Mouse (Mus musculus): ENCODE measurements around the gene Olfr812. TPM values are rescaled to one million over a fixed set of nuclear protein-coding genes. Genes with fewer than 3 reads are reported as not detected.

Gene Olfr812
- polyA plus RNA-seq, 1 experiment from 2014 or later = not detected

DNA sequence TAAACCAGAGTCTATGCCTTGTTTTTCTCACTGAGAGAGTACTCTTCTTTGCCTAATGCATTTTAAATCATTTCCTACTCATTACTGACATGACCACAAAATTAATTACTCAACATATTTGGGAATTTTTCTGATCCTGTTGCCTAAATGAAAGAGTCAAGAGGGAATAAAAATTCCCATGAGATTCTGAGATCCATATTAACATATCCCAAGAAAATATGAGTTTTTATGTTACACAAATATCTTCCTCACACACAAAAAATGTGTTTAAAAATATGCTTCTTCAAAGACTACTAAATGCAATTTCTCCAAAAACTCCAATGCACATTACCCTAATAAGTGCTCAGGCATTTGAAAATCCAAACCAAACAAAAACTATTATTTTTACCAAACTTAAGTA, 51.1 kb downstream of the Olfr812 start, which contains the start of gene Olfr810:
Olfr810 (minus strand) TSS at position 101 of the 400 bp plus-strand sequence.
- Histone ChIP-seq H3K27ac (ENCODE audit: low read depth, low read length) (no peak within 1 kb of the TSS), H3K4me3 (ENCODE audit: low read depth, low read length) (no peak within 1 kb of the TSS), H3K9me3 (ENCODE audit: control insufficient read depth) (no peaks in the 10 kb centered on the region), H3K4me2 (replicated peaks; ENCODE audit: low read depth) (no peak within 1 kb of the TSS), H3K27me3 (replicated peaks; ENCODE audit: control insufficient read depth, insufficient read depth, low read length) (no peaks in the 10 kb centered on the region), H3K36me3 (ENCODE audit: control insufficient read depth, insufficient read depth) (no peaks in the 10 kb centered on the region), H3K4me1 (replicated peaks; ENCODE audit: control insufficient read depth, insufficient read depth, low read length) (no peaks in the 10 kb centered on the region), H3K9ac (ENCODE audit: low read depth, low read length) (no peak within 1 kb of the TSS)
- no peak for ATAC-seq
- no peak for TF ChIP-seq CTCF (IDR thresholded peaks at IDR 0.05; ENCODE audit: low read depth)

Other genes starting within 250 kb of the Olfr812 start
- gene Olfr796, start 233.5 kb downstream of the Olfr812 start, polyA plus RNA-seq (2015; fragmentation: Nextera tagmentation; extraction: Ambion mirVana) = not detected in 2 replicates
- gene Olfr798, start 218.2 kb downstream of the Olfr812 start, polyA plus RNA-seq (2015; fragmentation: Nextera tagmentation; extraction: Ambion mirVana) = not detected in 2 replicates
- gene Olfr799, start 208.6 kb downstream of the Olfr812 start, polyA plus RNA-seq (2015; fragmentation: Nextera tagmentation; extraction: Ambion mirVana) = not detected in 2 replicates
- not detected in 2 replicates for gene Olfr800, start 188.4 kb downstream of the Olfr812 start, polyA plus RNA-seq (2015; fragmentation: Nextera tagmentation; extraction: Ambion mirVana)
- gene Olfr801, start 172.2 kb downstream of the Olfr812 start, polyA plus RNA-seq (2015; fragmentation: Nextera tagmentation; extraction: Ambion mirVana) = not detected in 2 replicates
- not detected in 2 replicates for gene Olfr802, start 157.9 kb downstream of the Olfr812 start, polyA plus RNA-seq (2015; fragmentation: Nextera tagmentation; extraction: Ambion mirVana)
- not detected in 2 replicates for gene Olfr803, start 151.8 kb downstream of the Olfr812 start, polyA plus RNA-seq (2015; fragmentation: Nextera tagmentation; extraction: Ambion mirVana)
- not detected in 2 replicates for gene Olfr804, start 142.9 kb downstream of the Olfr812 start, polyA plus RNA-seq (2015; fragmentation: Nextera tagmentation; extraction: Ambion mirVana)
- not detected in 2 replicates for gene Olfr805, start 116.7 kb downstream of the Olfr812 start, polyA plus RNA-seq (2015; fragmentation: Nextera tagmentation; extraction: Ambion mirVana)
- gene Olfr806, start 104.2 kb downstream of the Olfr812 start, polyA plus RNA-seq (2015; fragmentation: Nextera tagmentation; extraction: Ambion mirVana) = not detected in 2 replicates
- not detected in 2 replicates for gene Olfr807, start 88.3 kb downstream of the Olfr812 start, polyA plus RNA-seq (2015; fragmentation: Nextera tagmentation; extraction: Ambion mirVana)
- not detected in 2 replicates for gene Olfr808, start 80.6 kb downstream of the Olfr812 start, polyA plus RNA-seq (2015; fragmentation: Nextera tagmentation; extraction: Ambion mirVana)
- gene Olfr809, start 71.5 kb downstream of the Olfr812 start, polyA plus RNA-seq (2015; fragmentation: Nextera tagmentation; extraction: Ambion mirVana) = not detected in 2 replicates
- not detected in 2 replicates for gene Olfr810, start 51.2 kb downstream of the Olfr812 start, polyA plus RNA-seq (2015; fragmentation: Nextera tagmentation; extraction: Ambion mirVana)
- gene Olfr811, start 41.7 kb downstream of the Olfr812 start, polyA plus RNA-seq (2015; fragmentation: Nextera tagmentation; extraction: Ambion mirVana) = not detected in 2 replicates
- not detected in 2 replicates for gene Olfr813, start 9.3 kb upstream of the Olfr812 start, polyA plus RNA-seq (2015; fragmentation: Nextera tagmentation; extraction: Ambion mirVana)
- not detected in 2 replicates for gene Olfr814, start 33.8 kb upstream of the Olfr812 start, polyA plus RNA-seq (2015; fragmentation: Nextera tagmentation; extraction: Ambion mirVana)
- gene Olfr815, start 59.8 kb upstream of the Olfr812 start, polyA plus RNA-seq (2015; fragmentation: Nextera tagmentation; extraction: Ambion mirVana) = not detected in 2 replicates
- gene Olfr816, start 69.5 kb upstream of the Olfr812 start, polyA plus RNA-seq (2015; fragmentation: Nextera tagmentation; extraction: Ambion mirVana) = not detected in 2 replicates
- not detected in 2 replicates for gene Olfr818, start 103.0 kb upstream of the Olfr812 start, polyA plus RNA-seq (2015; fragmentation: Nextera tagmentation; extraction: Ambion mirVana)
- not detected in 2 replicates for gene Olfr819, start 121.2 kb upstream of the Olfr812 start, polyA plus RNA-seq (2015; fragmentation: Nextera tagmentation; extraction: Ambion mirVana)
- gene Olfr247, start 130.0 kb upstream of the Olfr812 start, polyA plus RNA-seq (2015; fragmentation: Nextera tagmentation; extraction: Ambion mirVana) = not detected in 2 replicates
- not detected in 2 replicates for gene Gm10310, start 139.0 kb upstream of the Olfr812 start, polyA plus RNA-seq (2015; fragmentation: Nextera tagmentation; extraction: Ambion mirVana)
- not detected in 2 replicates for gene Olfr820, start 166.5 kb upstream of the Olfr812 start, polyA plus RNA-seq (2015; fragmentation: Nextera tagmentation; extraction: Ambion mirVana)
- gene Olfr821, start 184.3 kb upstream of the Olfr812 start, polyA plus RNA-seq (2015; fragmentation: Nextera tagmentation; extraction: Ambion mirVana) = not detected in 2 replicates
- not detected in 2 replicates for gene Olfr822, start 225.1 kb upstream of the Olfr812 start, polyA plus RNA-seq (2015; fragmentation: Nextera tagmentation; extraction: Ambion mirVana)